Mouse (Mus musculus) embryo, embryonic 10 days (tissue): Measurements from ENCODE around the gene Ifna11.
A peak's percentile ranks its signal among the peaks of the same experiment; 100 is the strongest.
"Not testable (repeated sequence)": the region's sequence is repeated elsewhere in the genome, so short reads cannot be mapped to it uniquely, and the experiment has no call there.

Experiments
- DNase-seq: peaks from one replicate; pipeline ENCODE4 v3.0.0-alpha.2; 2015; ENCODE audit warnings: low spot score

Gene Ifna11

GRCm38 (mm10) chr4:88819659-88820058 is at the start of gene Ifna11:
Gene Ifna11, plus strand, starts transcription at chr4:88819959.
- DNase-seq = no peak

- DNase-seq = not testable (repeated sequence)
Observed at GRCm38 (mm10) chr4:88773534-88773933, 46.2 kb upstream of the Ifna11 start, which contains the start of gene Gm13290. Gene Gm13290, plus strand, starts transcription at chr4:88773834.

- not testable (repeated sequence) for DNase-seq
Observed at GRCm38 (mm10) chr4:88776622-88777021, 43.1 kb upstream of the Ifna11 start, which contains the start of gene Gm13289. Gene Gm13289, plus strand, starts transcription at chr4:88776922.

- not testable (repeated sequence) for DNase-seq
Observed at GRCm38 (mm10) chr4:88779550-88779949, 40.2 kb upstream of the Ifna11 start, which contains the start of gene Gm13272. Gene Gm13272, plus strand, starts transcription at chr4:88779850.

GRCm38 (mm10) chr4:88780320-88780719 is 39.4 kb upstream of the Ifna11 start:
- DNase-seq = not testable (repeated sequence)

- not testable (repeated sequence) for DNase-seq
Observed at GRCm38 (mm10) chr4:88781831-88782230, 37.9 kb upstream of the Ifna11 start, which contains the start of gene Ifnz. Gene Ifnz, plus strand, starts transcription at chr4:88782131.

GRCm38 (mm10) chr4:88782335-88782734 is 37.4 kb upstream of the Ifna11 start:
- DNase-seq = not testable (repeated sequence)

GRCm38 (mm10) chr4:88785409-88785808 is 34.4 kb upstream of the Ifna11 start, which contains the start of gene Gm13276:
Gene Gm13276, plus strand, starts transcription at chr4:88785709.
- not testable (repeated sequence) for DNase-seq

- not testable (repeated sequence) for DNase-seq
Observed at GRCm38 (mm10) chr4:88788402-88788801, 31.4 kb upstream of the Ifna11 start, which contains the start of gene Gm13277. Gene Gm13277, plus strand, starts transcription at chr4:88788632.

GRCm38 (mm10) chr4:88791250-88791649 is 28.5 kb upstream of the Ifna11 start, which contains the start of gene Gm13278:
Gene Gm13278, plus strand, starts transcription at chr4:88791550.
- not testable (repeated sequence) for DNase-seq

GRCm38 (mm10) chr4:88793936-88794675 is 25.7 kb upstream of the Ifna11 start, which contains the start of gene Gm13275:
Gene Gm13275, plus strand, starts transcription at chr4:88794487.
- DNase-seq = not testable (repeated sequence)

GRCm38 (mm10) chr4:88797097-88797496 is 22.7 kb upstream of the Ifna11 start, which contains the start of gene Gm13279:
Gene Gm13279, plus strand, starts transcription at chr4:88797397.
- not testable (repeated sequence) for DNase-seq

GRCm38 (mm10) chr4:88799365-88799764 is 20.4 kb upstream of the Ifna11 start, which contains the start of gene Gm13285:
Gene Gm13285, plus strand, starts transcription at chr4:88799665.
- not testable (repeated sequence) for DNase-seq

- DNase-seq = not testable (repeated sequence)
Observed at GRCm38 (mm10) chr4:88802954-88803353, 16.8 kb upstream of the Ifna11 start, which contains the start of gene Gm13287. Gene Gm13287, plus strand, starts transcription at chr4:88803254.

GRCm38 (mm10) chr4:88805231-88805630 is 14.5 kb upstream of the Ifna11 start, which contains the start of gene Gm13288:
Gene Gm13288, plus strand, starts transcription at chr4:88805531.
- DNase-seq = not testable (repeated sequence)

- not testable (repeated sequence) for DNase-seq
Observed at GRCm38 (mm10) chr4:88805761-88806160, 14.0 kb upstream of the Ifna11 start.

GRCm38 (mm10) chr4:88815928-88816327 is 3.8 kb upstream of the Ifna11 start, which contains the start of gene Ifna7:
Gene Ifna7, plus strand, starts transcription at chr4:88816228.
- no peak for DNase-seq

GRCm38 (mm10) chr4:88822995-88823394 is 3.2 kb downstream of the Ifna11 start:
- DNase-seq = peak; percentile 28

GRCm38 (mm10) chr4:88827116-88827515 is 7.4 kb downstream of the Ifna11 start, which contains the start of gene Ifna6:
Gene Ifna6, plus strand, starts transcription at chr4:88827416.
- DNase-seq = not testable (repeated sequence)

- no peak for DNase-seq
Observed at GRCm38 (mm10) chr4:88830523-88830922, 10.8 kb downstream of the Ifna11 start.

GRCm38 (mm10) chr4:88835225-88835624 is 15.5 kb downstream of the Ifna11 start, which contains the start of gene Ifna5:
Gene Ifna5, plus strand, starts transcription at chr4:88835525.
- DNase-seq = not testable (repeated sequence)

GRCm38 (mm10) chr4:88838828-88839227 is 19.1 kb downstream of the Ifna11 start:
- DNase-seq = no peak
